Mouse (Mus musculus): ENCODE results near the gene Fam131c.

Fam131c gene

GRCm38 (mm10) chr4:141367997-141368791 is at the start of gene Fam131c:
Gene Fam131c (plus strand): TSS chr4:141368220.
- no peak for DNase-seq (ENCODE audit: extremely low spot score, low spot score)

- DNase-seq (ENCODE audit: extremely low spot score, low spot score) = no peak
Observed at GRCm38 (mm10) chr4:141322526-141322925, 45.5 kb upstream of the Fam131c start.

GRCm38 (mm10) chr4:141324771-141325191 is 43.2 kb upstream of the Fam131c start:
- DNase-seq (ENCODE audit: extremely low spot score, low spot score) = no peak

- DNase-seq (ENCODE audit: extremely low spot score, low spot score) = no peak
Observed at GRCm38 (mm10) chr4:141325636-141326035, 42.4 kb upstream of the Fam131c start.

GRCm38 (mm10) chr4:141327075-141327474 is 40.9 kb upstream of the Fam131c start:
- DNase-seq (ENCODE audit: extremely low spot score, low spot score) = no peak

- DNase-seq (ENCODE audit: extremely low spot score, low spot score) = no peak
Observed at GRCm38 (mm10) chr4:141328742-141329141, 39.3 kb upstream of the Fam131c start.

- no peak for DNase-seq (ENCODE audit: extremely low spot score, low spot score)
Observed at GRCm38 (mm10) chr4:141329968-141330367, 38.1 kb upstream of the Fam131c start.

- no peak for DNase-seq (ENCODE audit: extremely low spot score, low spot score)
Observed at GRCm38 (mm10) chr4:141331446-141331845, 36.6 kb upstream of the Fam131c start.

GRCm38 (mm10) chr4:141332258-141332657 is 35.8 kb upstream of the Fam131c start:
- no peak for DNase-seq (ENCODE audit: extremely low spot score, low spot score)

GRCm38 (mm10) chr4:141334695-141335094 is 33.3 kb upstream of the Fam131c start:
- DNase-seq (ENCODE audit: extremely low spot score, low spot score) = peak; percentile 31

- DNase-seq (ENCODE audit: extremely low spot score, low spot score) = peak; percentile 66
Observed at GRCm38 (mm10) chr4:141335263-141335796, 32.7 kb upstream of the Fam131c start.

- no peak for DNase-seq (ENCODE audit: extremely low spot score, low spot score)
Observed at GRCm38 (mm10) chr4:141336196-141336595, 31.8 kb upstream of the Fam131c start.

GRCm38 (mm10) chr4:141337986-141338385 is 30.0 kb upstream of the Fam131c start:
- peak; percentile 52 for DNase-seq (ENCODE audit: extremely low spot score, low spot score)

- DNase-seq (ENCODE audit: extremely low spot score, low spot score) = peak; percentile 30
Observed at GRCm38 (mm10) chr4:141338853-141339252, 29.2 kb upstream of the Fam131c start.

GRCm38 (mm10) chr4:141341477-141341876 is 26.5 kb upstream of the Fam131c start:
- DNase-seq (ENCODE audit: extremely low spot score, low spot score) = no peak

- no peak for DNase-seq (ENCODE audit: extremely low spot score, low spot score)
Observed at GRCm38 (mm10) chr4:141343515-141343914, 24.5 kb upstream of the Fam131c start.

GRCm38 (mm10) chr4:141345219-141345618 is 22.8 kb upstream of the Fam131c start:
- DNase-seq (ENCODE audit: extremely low spot score, low spot score) = no peak

GRCm38 (mm10) chr4:141347365-141347797 is 20.6 kb upstream of the Fam131c start:
- DNase-seq (ENCODE audit: extremely low spot score, low spot score) = no peak

GRCm38 (mm10) chr4:141348616-141349015 is 19.4 kb upstream of the Fam131c start:
- DNase-seq (ENCODE audit: extremely low spot score, low spot score) = no peak

GRCm38 (mm10) chr4:141350015-141350414 is 18.0 kb upstream of the Fam131c start:
- no peak for DNase-seq (ENCODE audit: extremely low spot score, low spot score)

- no peak for DNase-seq (ENCODE audit: extremely low spot score, low spot score)
Observed at GRCm38 (mm10) chr4:141351972-141352371, 16.0 kb upstream of the Fam131c start.

GRCm38 (mm10) chr4:141352986-141353385 is 15.0 kb upstream of the Fam131c start:
- DNase-seq (ENCODE audit: extremely low spot score, low spot score) = no peak

- no peak for DNase-seq (ENCODE audit: extremely low spot score, low spot score)
Observed at GRCm38 (mm10) chr4:141353868-141354267, 14.2 kb upstream of the Fam131c start.
